Mouse (Mus musculus): ENCODE measurements around the gene Ppp1ca. TPM values are rescaled to one million over a fixed set of nuclear protein-coding genes. Genes with fewer than 3 reads are reported as not detected.

The Ppp1ca gene
- polyA plus RNA-seq, 1 experiment from 2014 or later, result 817 TPM

DNA sequence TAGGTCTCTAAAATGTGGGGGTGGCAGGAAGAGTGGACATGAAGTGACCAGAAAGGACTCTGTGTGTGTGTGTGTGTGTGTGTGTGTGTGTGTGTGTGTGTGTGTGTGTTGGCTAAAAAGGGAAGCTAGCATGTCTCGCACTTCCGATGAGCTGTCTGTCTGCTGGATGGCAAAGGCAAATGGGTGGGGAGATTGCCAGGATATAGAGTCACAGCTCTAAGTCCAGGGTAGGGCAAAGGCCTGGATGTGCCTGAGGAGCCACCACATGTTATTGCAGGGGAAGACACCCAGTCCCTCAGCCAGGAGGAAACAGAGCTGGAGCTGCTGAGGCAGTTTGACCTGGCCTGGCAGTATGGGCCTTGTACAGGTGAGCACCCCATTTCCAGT lies 40.3 kb downstream of the Ppp1ca start:
- Histone ChIP-seq H3K9me3 (no peaks in the 10 kb centered on the region), H3K36me3 (no peaks in the 10 kb centered on the region), H3K4me3 (peak overlapping the region; percentile 56), H3K9ac (peak overlapping the region; percentile 73), H3K27me3 (peaks cover 12% of the 10 kb centered on the region; the same call in 1 of the 2 replicates), H3K4me1 (peaks cover 20% of the 10 kb centered on the region), H3K27ac (peak overlapping the region; percentile 56), H3K4me2 (replicated peaks) (peak overlapping the region; percentile 88)
- 64% methylated on average over 2 of the region's 2 CpGs for WGBS
- ATAC-seq (ENCODE audit: low FRiP score, low read depth), result no peak

DNA sequence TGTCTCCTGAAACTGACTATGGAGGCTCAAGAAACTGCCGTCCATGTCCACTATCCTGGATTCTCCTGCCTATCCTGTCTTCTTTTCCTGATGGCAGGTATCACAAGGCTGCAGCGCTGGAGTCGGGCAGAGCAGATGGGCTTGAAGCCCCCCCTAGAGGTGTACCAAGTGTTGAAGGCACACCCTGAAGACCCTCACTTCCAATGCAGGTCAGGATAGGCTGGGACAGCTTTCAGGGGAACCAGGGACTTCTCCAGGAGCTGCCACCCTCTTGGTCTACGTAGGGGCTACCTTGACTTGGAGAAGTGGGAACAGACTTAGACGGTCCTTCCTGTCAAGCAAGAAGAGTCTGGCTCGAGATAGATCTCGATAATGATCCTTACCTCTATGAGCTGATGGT lies 40.8 kb downstream of the Ppp1ca start:
- 81% methylated on average over 7 of the region's 7 CpGs for WGBS
- peaks cover 12% of the 10 kb centered on the region; the same call in 1 of the 2 replicates for H3K27me3 ChIP-seq
- H3K36me3 ChIP-seq, result no peaks in the 10 kb centered on the region
- H3K27ac ChIP-seq, result no peak overlapping the region
- no peak for ATAC-seq (ENCODE audit: low FRiP score, low read depth)
- H3K9me3 ChIP-seq, result no peaks in the 10 kb centered on the region
- peaks cover 20% of the 10 kb centered on the region for H3K4me1 ChIP-seq
- H3K4me3 ChIP-seq, result peak overlapping the region; percentile 56; the same call in 1 of the 2 replicates
- H3K4me2 ChIP-seq (replicated peaks), result peak overlapping the region; percentile 88; the same call in 1 of the 2 replicates
- no peak overlapping the region for H3K9ac ChIP-seq

DNA sequence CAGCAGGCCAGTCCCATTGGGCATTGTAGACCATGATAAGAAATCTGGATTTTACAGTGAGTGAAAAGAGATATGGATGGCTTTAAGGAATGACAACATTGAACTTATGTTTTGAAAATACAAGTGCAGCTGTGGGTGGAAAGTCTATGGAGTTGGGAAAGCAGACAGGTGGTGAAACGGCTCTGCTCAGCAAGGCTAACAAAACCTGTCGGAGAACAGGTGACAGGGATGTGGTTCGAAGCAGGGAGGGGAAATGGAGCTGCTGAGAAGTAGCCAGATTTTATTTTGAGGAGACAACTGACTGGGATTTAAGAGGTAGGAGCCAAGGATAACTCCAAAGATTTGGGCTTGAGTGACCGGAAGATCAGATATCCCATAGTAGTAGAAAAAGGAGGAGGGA lies 42.7 kb downstream of the Ppp1ca start:
- Histone ChIP-seq H3K36me3 (no peaks in the 10 kb centered on the region), H3K9me3 (no peaks in the 10 kb centered on the region), H3K27me3 (peaks cover 5% of the 10 kb centered on the region; the same call in 1 of the 2 replicates), H3K4me1 (peaks cover 20% of the 10 kb centered on the region), H3K9ac (no peak overlapping the region), H3K4me3 (no peak overlapping the region), H3K4me2 (replicated peaks) (no peak overlapping the region), H3K27ac (no peak overlapping the region)
- no peak for ATAC-seq (ENCODE audit: low FRiP score, low read depth)
- WGBS, result 74% methylated on average over 4 of the region's 4 CpGs

DNA sequence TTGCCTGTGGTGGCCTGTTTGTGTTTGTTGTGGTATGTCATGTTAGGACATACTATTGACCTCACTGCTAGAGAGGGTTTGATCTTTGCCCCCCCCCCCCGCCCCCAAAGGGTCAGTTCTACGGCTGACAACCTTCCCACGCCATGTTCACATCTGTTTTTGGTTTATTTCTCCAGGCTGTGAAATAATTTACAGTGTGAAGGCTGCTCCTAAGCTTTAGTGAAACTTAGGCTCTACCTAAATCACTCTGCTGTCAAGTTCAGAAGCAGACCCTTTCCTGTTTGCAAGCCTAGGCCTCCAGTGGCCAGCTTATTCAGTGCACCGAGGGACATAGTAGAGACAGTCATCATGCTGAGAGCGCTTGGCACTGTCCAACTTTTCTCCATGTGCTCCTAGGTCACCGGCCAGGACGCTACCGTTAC lies 48.4 kb downstream of the Ppp1ca start:
- Histone ChIP-seq H3K27ac (no peak overlapping the region), H3K9ac (no peak overlapping the region), H3K36me3 (no peaks in the 10 kb centered on the region), H3K27me3 (no peaks in the 10 kb centered on the region), H3K4me1 (peaks cover 13% of the 10 kb centered on the region; the same call in 1 of the 2 replicates), H3K4me2 (replicated peaks) (no peak overlapping the region), H3K9me3 (no peaks in the 10 kb centered on the region), H3K4me3 (no peak overlapping the region)
- 23% methylated on average over 8 of the region's 8 CpGs for WGBS
- ATAC-seq (ENCODE audit: low FRiP score, low read depth), result no peak

DNA sequence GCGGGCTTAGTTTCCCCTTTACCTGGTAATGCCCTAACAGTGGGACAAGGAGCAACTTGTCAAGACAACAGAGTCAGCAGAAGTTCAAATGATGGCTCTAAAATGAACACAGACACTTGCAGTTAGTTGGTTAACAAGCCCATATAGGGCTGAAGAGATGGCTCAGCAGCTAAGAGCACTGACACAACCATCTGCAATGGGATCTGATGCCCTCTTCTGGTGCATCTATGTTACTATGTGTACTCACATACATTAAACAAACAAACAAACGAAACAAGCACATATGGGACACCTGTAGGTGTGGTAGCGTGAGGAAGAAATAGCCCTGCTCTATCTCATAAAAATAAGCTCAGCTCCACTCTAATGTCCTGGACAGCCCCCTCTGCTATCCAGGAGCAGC lies 50.6 kb downstream of the Ppp1ca start:
- H3K4me2 ChIP-seq (replicated peaks), result no peak overlapping the region
- no peak overlapping the region for H3K27ac ChIP-seq
- H3K4me1 ChIP-seq, result peaks cover 6% of the 10 kb centered on the region; the same call in 1 of the 2 replicates
- H3K4me3 ChIP-seq, result no peak overlapping the region
- H3K9me3 ChIP-seq, result no peaks in the 10 kb centered on the region
- ATAC-seq (ENCODE audit: low FRiP score, low read depth), result no peak
- WGBS, result 53% methylated on average over 3 of the region's 3 CpGs
- H3K9ac ChIP-seq, result no peak overlapping the region
- no peaks in the 10 kb centered on the region for H3K27me3 ChIP-seq
- H3K36me3 ChIP-seq, result no peaks in the 10 kb centered on the region

DNA sequence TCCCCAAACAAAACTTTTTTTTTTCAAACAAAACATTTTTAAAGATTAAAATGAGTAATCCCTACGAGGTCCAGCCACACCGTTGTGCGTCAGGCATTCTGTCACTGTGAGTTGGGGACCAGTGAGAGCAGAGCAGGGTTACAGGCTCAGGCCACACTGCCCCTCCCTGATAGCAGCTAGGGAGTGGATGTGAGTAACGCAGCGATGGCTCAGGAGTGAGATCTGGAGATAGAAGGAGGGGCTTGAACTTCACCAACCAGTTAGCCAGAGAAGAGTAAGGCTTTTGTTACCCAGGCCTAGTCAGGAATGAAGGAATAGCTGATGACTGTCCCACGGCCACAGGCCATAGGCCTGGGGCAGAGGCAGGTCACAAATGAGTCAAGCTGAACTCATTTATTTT lies 52.9 kb downstream of the Ppp1ca start:
- ATAC-seq (ENCODE audit: low FRiP score, low read depth), result no peak
- H3K27ac ChIP-seq, result no peak overlapping the region
- WGBS, result 79% methylated on average over 6 of the region's 6 CpGs
- H3K36me3 ChIP-seq, result no peaks in the 10 kb centered on the region
- H3K9me3 ChIP-seq, result no peaks in the 10 kb centered on the region
- no peaks in the 10 kb centered on the region for H3K27me3 ChIP-seq
- H3K4me3 ChIP-seq, result no peak overlapping the region
- H3K9ac ChIP-seq, result no peak overlapping the region
- H3K4me1 ChIP-seq, result peaks cover 6% of the 10 kb centered on the region; the same call in 1 of the 2 replicates
- no peak overlapping the region for H3K4me2 ChIP-seq (replicated peaks)

Small RNA genes within 50 kb of the gene (microRNA-seq; reads per million reads assigned to microRNA genes)
- not detected for gene Gm26115

Other genes with a start within 250 kb of the Ppp1ca start
- 0.05 TPM in 1 of 2 replicates, not detected in the other for gene Aldh3b3, start 233.4 kb upstream of the Ppp1ca start, polyA plus RNA-seq (2015; fragmentation: Nextera tagmentation; extraction: Ambion mirVana)
- 7.8 and 9.3 TPM in 2 replicates for gene Aldh3b2, start 219.7 kb upstream of the Ppp1ca start, polyA plus RNA-seq (2015; fragmentation: Nextera tagmentation; extraction: Ambion mirVana)
- 4.6 and 6.8 TPM in 2 replicates for gene Acy3, start 205.5 kb upstream of the Ppp1ca start, polyA plus RNA-seq (2015; fragmentation: Nextera tagmentation; extraction: Ambion mirVana)
- not detected in 2 replicates for gene Tbx10, start 199.3 kb upstream of the Ppp1ca start, polyA plus RNA-seq (2015; fragmentation: Nextera tagmentation; extraction: Ambion mirVana)
- gene Nudt8, start 191.5 kb upstream of the Ppp1ca start, polyA plus RNA-seq (2015; fragmentation: Nextera tagmentation; extraction: Ambion mirVana), result 32.9 and 34.2 TPM in 2 replicates
- 4.5 and 4.7 TPM in 2 replicates for gene Gm49405, start 191.4 kb upstream of the Ppp1ca start, polyA plus RNA-seq (2015; fragmentation: Nextera tagmentation; extraction: Ambion mirVana)
- 4.6 and 5.5 TPM in 2 replicates for gene Doc2g, start 188.8 kb upstream of the Ppp1ca start, polyA plus RNA-seq (2015; fragmentation: Nextera tagmentation; extraction: Ambion mirVana)
- 188 and 199 TPM in 2 replicates for gene Ndufv1, start 179.3 kb upstream of the Ppp1ca start, polyA plus RNA-seq (2015; fragmentation: Nextera tagmentation; extraction: Ambion mirVana)
- 573 and 575 TPM in 2 replicates for gene Gstp1, start 154.1 kb upstream of the Ppp1ca start, polyA plus RNA-seq (2015; fragmentation: Nextera tagmentation; extraction: Ambion mirVana)
- gene Gstp2, start 146.0 kb upstream of the Ppp1ca start, polyA plus RNA-seq (2015; fragmentation: Nextera tagmentation; extraction: Ambion mirVana), result 0.61 and 6.7 TPM in 2 replicates
- gene Gstp3, start 132.5 kb upstream of the Ppp1ca start, polyA plus RNA-seq (2015; fragmentation: Nextera tagmentation; extraction: Ambion mirVana), result not detected in 2 replicates
- not detected in 2 replicates for gene Cabp2, start 110.5 kb upstream of the Ppp1ca start, polyA plus RNA-seq (2015; fragmentation: Nextera tagmentation; extraction: Ambion mirVana)
- 56.8 TPM in 2 replicates for gene Cdk2ap2, start 94.9 kb upstream of the Ppp1ca start, polyA plus RNA-seq (2015; fragmentation: Nextera tagmentation; extraction: Ambion mirVana)
- gene Pitpnm1, start 92.1 kb upstream of the Ppp1ca start, polyA plus RNA-seq (2015; fragmentation: Nextera tagmentation; extraction: Ambion mirVana), result 6.6 and 7.3 TPM in 2 replicates
- gene Aip, start 66.2 kb upstream of the Ppp1ca start, polyA plus RNA-seq (2015; fragmentation: Nextera tagmentation; extraction: Ambion mirVana), result 98.5 and 105 TPM in 2 replicates
- gene Gpr152, start 52.3 kb upstream of the Ppp1ca start, polyA plus RNA-seq (2015; fragmentation: Nextera tagmentation; extraction: Ambion mirVana), result not detected in 2 replicates
- 0.05 and 0.13 TPM in 2 replicates for gene Cabp4, start 48.0 kb upstream of the Ppp1ca start, polyA plus RNA-seq (2015; fragmentation: Nextera tagmentation; extraction: Ambion mirVana)
- 137 and 146 TPM in 2 replicates for gene Coro1b, start 43.4 kb upstream of the Ppp1ca start, polyA plus RNA-seq (2015; fragmentation: Nextera tagmentation; extraction: Ambion mirVana)
- gene Ptprcap, start 38.5 kb upstream of the Ppp1ca start, polyA plus RNA-seq (2015; fragmentation: Nextera tagmentation; extraction: Ambion mirVana), result 2.7 and 3.6 TPM in 2 replicates
- gene Rps6kb2, start 28.7 kb upstream of the Ppp1ca start, polyA plus RNA-seq (2015; fragmentation: Nextera tagmentation; extraction: Ambion mirVana), result 63.9 and 65.7 TPM in 2 replicates
- gene Carns1, start 16.6 kb upstream of the Ppp1ca start, polyA plus RNA-seq (2015; fragmentation: Nextera tagmentation; extraction: Ambion mirVana), result 2.2 and 2.5 TPM in 2 replicates
- gene Tbc1d10c, start 781 bp upstream of the Ppp1ca start, polyA plus RNA-seq (2015; fragmentation: Nextera tagmentation; extraction: Ambion mirVana), result 1.3 and 2.7 TPM in 2 replicates
- 36.2 and 38.1 TPM in 2 replicates for gene Rad9a, start 9.6 kb downstream of the Ppp1ca start, polyA plus RNA-seq (2015; fragmentation: Nextera tagmentation; extraction: Ambion mirVana)
- 9.0 and 10.0 TPM in 2 replicates for gene Clcf1, start 22.2 kb downstream of the Ppp1ca start, polyA plus RNA-seq (2015; fragmentation: Nextera tagmentation; extraction: Ambion mirVana)
- gene AC109138.7, start 22.3 kb downstream of the Ppp1ca start, polyA plus RNA-seq (2015; fragmentation: Nextera tagmentation; extraction: Ambion mirVana), result not detected in 2 replicates
- 17.6 and 21.4 TPM in 2 replicates for gene Pold4, start 39.8 kb downstream of the Ppp1ca start, polyA plus RNA-seq (2015; fragmentation: Nextera tagmentation; extraction: Ambion mirVana)
- gene Ssh3, start 77.1 kb downstream of the Ppp1ca start, polyA plus RNA-seq (2015; fragmentation: Nextera tagmentation; extraction: Ambion mirVana), result 15.7 and 16.0 TPM in 2 replicates
- gene Ankrd13d, start 91.1 kb downstream of the Ppp1ca start, polyA plus RNA-seq (2015; fragmentation: Nextera tagmentation; extraction: Ambion mirVana), result 13.6 and 14.7 TPM in 2 replicates
- gene Grk2, start 114.2 kb downstream of the Ppp1ca start, polyA plus RNA-seq (2015; fragmentation: Nextera tagmentation; extraction: Ambion mirVana), result 16.5 and 18.5 TPM in 2 replicates
- gene Kdm2a, start 206.2 kb downstream of the Ppp1ca start, polyA plus RNA-seq (2015; fragmentation: Nextera tagmentation; extraction: Ambion mirVana), result 53.9 TPM in 2 replicates
- gene Rhod, start 247.4 kb downstream of the Ppp1ca start, polyA plus RNA-seq (2015; fragmentation: Nextera tagmentation; extraction: Ambion mirVana), result 51.2 and 53.9 TPM in 2 replicates